Mouse (Mus musculus) heart, postnatal 0 days (tissue): ENCODE measurements at regions not wholly inside any gene's neighbourhood (a gene's known extent, or its start where the extent isn't known, plus 50 kb on each side); places are given as distances from the start of the nearest gene placed in this dataset.

Experiments
- CTCF ChIP-seq: IDR thresholded peaks from 2 replicates; pipeline ENCODE4 v1.5.1; 2016; ENCODE audit warnings: antibody characterized with exemption, control low read depth, low read depth
- EP300 ChIP-seq: IDR thresholded peaks from 2 replicates; pipeline ENCODE4 v1.6.1; 2016; ENCODE audit warnings: antibody characterized with exemption, low read depth

DNA sequence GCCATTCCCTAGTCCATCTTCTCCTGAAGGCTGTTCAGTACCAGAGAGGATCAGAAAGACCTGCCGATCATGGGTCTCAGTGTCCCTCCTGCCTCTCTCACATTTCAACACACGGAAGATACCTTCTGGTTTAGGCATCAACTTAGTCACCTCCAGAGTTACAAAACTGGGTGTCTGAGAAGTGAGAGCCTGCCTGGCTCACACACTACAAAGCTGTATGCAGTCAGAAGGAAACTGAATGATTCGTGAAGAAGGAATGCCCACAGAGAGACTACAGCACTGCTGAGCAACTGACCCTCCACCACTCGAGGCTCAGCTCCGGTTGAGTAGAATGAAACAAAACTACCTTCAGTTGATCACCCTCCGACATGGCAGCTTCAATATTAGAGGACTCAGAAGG, 147.9 kb downstream of the Gm12728 start:
- TF ChIP-seq CTCF (no peak), EP300 (no peak)
